Mouse (Mus musculus) heart, adult 11 months (tissue): ENCODE data around the gene Nhlrc2.
"Not testable (repeated sequence)": the region's sequence is repeated elsewhere in the genome, so short reads cannot be mapped to it uniquely, and the experiment has no call there.

ENCODE experiments used
- DNase-seq: peaks from one replicate; pipeline ENCODE4 v3.0.0; 2022

Nhlrc2 gene

DNA sequence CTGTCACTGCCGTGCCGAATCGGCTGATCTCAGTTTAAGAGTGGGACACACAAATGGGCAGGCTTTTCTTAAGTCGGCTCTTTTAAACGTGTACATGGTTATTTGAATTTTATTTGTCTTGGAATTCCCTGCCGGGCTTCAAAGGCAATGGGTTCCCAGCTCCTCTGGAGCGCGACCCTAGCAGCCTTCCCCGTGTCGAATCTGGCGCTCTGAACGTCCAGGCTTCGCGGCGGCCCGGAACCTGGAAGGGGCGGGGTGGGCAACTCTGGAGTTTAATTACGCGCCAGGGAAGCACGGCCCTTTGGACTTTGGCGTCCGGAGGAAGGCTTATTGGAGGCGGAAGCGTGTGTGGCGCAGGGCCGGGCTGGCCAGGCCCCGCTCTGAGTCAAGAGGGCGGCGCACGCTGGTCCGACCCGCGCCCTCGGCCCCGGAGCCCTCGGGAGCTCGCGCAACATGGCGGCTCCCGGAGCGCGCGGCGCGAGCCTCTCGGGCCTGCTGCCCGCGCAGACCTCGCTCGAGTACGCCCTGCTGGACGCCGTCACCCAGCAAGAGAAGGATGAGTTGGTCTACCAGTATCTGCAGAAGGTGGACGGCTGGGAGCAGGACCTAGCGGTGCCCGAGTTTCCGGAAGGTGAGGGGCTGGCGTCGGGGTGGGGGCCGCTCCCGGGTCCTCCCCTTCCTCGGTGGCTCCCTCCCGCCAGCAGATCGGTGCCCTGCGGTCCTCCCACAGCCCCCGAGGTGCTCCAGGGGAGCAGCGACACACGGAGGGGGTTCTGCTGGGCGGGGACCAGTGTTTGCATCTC lies at the start of gene Nhlrc2:
Gene Nhlrc2, plus strand, starts transcription at position 32 of the 803 bp plus-strand sequence.
- peak; percentile 99 for DNase-seq

DNA sequence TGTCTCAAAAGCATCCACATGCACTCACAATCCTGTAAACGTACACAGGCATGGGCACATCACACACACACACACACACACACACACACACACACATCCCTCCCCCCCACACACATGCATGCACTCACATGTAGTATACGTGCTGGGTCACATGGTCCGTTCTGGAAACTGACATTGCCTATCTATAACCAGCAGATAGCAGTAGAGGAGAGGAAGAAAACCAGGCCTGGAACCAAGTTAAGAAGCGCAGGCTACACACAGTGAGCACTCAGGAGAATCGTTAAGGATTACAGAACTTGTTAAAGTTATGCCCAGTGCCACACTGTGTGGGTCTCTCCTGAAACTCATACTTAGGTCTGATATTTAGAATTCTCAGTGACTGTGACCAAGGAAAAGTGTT lies 45.0 kb upstream of the Nhlrc2 start:
- DNase-seq: not testable (repeated sequence)

DNA sequence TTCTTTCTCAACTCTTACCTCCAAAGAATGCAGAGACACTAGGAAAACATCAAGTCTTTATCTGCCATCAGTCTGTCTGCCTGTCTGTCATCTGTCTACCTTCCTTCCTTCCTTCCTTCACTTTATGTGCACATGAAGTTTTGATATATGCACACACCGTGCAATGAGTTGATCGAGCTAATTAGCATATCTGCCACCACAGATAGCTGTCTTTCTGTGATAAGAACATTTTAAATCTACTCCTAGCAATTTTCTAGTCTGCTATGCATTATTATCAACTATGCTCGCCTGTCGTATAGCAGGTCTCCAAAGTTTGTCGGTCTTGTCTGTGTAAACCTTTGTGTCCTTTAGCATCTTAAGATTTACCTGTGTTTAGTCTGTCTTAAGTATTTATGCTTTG lies 44.5 kb upstream of the Nhlrc2 start:
- DNase-seq: not testable (repeated sequence)

DNA sequence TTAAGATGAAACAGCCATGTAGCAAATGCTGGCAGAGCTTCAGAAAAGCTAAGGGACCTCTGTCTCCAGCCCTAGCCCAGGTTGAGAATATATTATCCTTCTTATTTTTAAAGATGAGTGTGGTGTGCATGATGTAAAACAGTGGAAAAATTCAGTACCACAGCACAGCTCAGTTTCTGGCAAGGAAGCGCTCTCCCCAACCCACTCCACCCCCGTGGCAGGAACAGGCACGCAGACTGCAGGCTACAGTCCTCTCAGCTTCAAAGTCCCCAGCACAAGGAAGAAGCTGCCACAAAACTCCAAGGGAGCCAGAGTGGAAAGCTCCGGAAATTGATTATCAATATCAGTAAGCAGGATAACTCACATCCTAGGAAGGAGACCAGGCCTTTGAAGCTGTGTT lies 36.9 kb upstream of the Nhlrc2 start:
- DNase-seq: not testable (repeated sequence)

DNA sequence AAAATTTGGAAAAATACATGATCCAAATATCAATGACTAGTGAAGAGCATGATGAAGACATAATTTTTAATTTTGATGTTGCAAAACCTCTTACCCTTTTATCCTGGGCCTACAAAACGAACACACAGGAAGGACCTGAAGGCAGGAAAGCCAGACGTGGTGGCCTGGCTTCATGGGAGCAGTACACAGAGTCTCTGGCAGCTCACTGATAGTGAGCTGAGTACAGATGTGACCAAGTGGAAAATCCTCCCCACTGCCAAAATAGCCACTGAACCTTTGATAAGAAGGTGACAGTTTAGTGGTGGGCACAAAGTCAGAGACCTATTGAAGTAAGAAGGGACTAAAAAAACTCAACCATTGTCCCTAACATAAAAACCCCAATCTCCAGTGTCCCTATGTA lies 34.5 kb upstream of the Nhlrc2 start:
- not testable (repeated sequence) for DNase-seq

DNA sequence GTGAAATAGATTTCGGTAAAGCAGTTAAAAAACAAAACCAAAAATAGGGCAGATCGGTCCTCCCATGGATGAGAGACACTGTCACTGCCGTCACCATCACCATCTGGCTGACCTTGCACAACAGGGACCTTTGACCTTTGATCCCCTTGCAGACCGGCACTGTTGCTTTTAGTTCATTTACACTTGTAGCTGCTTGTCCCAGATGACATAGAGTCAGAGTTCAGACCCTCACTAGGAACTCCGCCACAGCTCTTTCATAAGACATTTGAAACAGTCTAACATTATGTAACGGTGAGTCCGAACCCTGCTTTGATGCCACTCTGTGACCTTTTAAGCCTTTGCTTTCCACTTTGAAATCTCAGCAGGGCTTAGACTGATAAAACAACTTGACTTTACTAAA lies 28.7 kb upstream of the Nhlrc2 start:
- DNase-seq: not testable (repeated sequence)

DNA sequence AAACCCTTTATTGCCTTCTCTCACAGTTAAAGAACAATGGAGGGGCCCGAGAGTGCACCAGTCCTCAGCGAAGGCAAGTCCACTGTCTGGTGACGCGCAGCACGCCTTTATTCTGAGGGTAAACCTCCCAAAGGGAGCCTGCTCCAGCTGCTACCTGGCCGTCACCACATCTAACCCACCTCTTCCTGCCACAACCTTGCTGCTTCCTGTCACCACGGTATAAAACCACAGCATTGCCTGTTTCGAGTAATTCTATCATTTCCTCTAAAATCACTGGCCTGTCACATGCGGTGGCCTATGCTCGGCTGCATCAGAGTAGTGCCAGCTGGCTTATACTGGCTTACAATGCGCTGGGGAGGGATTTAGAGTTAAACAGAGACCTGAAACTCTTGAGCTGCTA lies 17.5 kb upstream of the Nhlrc2 start:
- not testable (repeated sequence) for DNase-seq

DNA sequence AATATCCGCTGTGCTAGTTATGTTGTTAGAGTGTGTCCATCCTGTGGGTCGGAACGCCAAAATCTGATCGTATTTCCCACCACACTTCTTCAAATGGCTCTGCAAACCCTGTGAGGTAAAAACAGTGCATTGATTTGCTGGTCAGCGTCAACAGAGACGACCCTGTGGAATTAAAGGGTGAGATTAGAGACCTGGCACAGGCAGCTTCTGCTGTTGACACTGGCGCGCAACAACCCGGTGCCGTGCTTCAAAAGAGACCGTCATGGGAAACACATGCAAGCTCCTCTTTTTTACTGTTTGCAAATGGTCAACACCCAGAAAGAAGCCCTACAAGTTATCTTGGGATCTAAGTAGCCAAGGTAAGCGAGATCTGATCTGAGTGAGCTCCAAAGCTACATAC lies 16.8 kb upstream of the Nhlrc2 start:
- peak; percentile 70 for DNase-seq

DNA sequence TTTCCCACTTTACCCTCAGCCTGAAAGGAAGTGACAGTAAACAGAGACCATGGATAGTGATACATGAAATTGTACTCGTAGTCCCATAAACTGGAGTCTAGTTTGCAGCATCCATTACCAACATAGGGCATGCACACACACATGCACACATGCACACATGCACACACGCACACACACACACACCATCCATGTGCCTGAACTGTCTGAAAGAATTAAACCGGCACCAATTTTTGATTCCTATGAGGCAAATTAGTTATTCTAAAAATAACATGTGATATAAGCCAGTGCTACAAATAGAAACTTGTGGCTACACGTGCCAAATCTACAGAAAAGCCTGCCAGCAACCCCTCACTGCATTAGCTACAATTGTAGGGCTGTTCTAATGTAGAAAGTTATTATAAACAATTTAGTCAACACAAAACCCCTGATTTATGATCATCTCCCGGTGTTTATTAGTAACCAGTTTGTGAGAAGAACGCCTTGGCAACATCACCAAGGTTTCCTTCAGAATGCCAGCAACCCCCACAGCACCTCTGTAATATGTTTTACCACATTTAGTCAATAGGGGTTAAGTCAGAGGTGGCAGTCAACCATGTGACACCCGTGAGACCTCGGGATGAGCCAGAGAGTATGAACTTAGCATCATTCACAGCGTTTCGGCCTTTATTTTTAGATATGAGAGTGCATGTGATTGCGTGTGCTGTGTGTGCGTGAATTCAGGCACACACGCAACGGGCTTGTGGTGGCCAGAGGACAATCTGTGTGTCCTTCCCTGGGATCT lies 14.6 kb upstream of the Nhlrc2 start:
- peak; percentile 91 for DNase-seq

DNA sequence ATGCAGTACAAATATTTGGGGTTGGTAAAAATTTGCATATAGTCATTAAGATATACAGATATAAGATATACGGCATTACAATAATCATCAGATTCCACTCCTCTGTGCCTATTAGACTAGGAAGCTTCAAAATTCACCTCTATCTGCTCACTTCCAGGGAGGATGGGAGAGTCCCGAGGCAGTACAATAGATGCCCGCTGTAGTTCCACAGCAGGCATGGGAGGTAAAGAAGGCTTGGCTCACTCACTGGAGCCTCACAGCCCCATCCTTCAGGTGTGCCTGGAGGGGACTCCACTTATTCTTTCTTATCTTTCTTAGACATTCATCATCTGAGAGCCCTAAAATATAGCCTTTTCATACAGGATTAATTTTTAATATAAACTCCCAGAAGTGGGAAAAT lies 13.7 kb upstream of the Nhlrc2 start:
- DNase-seq: peak; percentile 61

DNA sequence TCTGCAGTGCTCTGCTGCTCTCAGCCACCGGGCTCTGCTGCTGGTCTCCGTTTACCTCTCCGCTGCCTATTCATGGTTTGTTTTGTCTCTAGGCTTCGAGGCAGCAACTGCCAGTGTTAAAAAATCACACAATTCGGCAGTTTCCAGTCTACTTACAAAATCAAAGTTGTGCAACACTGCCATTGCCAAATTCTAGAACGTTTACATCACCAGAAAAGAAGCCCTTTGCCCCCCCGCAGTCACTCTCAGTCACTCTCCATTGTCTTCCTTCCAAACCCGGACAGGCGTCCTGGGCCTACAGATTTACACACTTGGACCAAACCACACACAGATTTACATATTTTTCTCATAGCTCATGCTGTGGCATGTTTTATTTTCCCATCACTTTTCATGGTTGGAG lies 13.0 kb upstream of the Nhlrc2 start:
- DNase-seq: peak; percentile 94

DNA sequence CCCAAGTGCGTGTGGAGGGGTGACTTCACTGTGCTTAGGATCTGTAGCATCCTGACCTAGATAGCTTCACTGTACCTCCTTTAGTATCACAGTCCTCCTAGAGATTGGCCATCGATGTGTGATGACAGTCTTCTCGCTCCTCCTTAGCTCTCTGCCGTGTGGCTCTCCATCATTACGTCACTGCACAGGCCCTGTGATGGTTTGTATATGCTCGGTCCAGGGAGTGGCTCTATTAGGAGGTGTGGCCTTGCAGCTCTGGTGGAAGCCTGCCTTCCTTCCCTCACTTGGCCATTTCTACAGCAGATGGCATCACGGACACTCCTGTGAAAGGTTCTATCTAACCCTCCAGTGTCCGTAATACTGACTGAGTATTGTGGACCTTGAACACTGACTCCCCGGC lies 12.3 kb upstream of the Nhlrc2 start:
- peak; percentile 68 for DNase-seq

DNA sequence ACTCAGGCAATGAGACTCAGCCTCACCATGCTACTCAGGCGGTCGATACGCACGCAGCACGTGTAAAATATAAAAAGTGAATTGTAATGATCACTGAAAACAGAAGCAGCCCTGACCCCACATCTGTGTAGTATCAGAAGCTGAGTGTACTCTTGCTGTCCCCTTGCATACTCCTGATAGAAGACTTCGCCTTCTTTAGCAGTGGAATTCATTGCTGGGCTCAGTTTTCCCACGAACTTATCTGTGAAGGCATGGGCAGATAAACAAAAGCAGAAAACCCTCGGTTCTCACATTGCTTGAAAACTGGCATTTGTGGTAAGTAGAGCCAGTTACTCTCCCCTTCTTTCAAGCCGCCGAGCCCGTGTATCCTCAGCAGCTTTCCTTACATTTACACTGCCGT lies 4.7 kb upstream of the Nhlrc2 start:
- peak; percentile 52 for DNase-seq

DNA sequence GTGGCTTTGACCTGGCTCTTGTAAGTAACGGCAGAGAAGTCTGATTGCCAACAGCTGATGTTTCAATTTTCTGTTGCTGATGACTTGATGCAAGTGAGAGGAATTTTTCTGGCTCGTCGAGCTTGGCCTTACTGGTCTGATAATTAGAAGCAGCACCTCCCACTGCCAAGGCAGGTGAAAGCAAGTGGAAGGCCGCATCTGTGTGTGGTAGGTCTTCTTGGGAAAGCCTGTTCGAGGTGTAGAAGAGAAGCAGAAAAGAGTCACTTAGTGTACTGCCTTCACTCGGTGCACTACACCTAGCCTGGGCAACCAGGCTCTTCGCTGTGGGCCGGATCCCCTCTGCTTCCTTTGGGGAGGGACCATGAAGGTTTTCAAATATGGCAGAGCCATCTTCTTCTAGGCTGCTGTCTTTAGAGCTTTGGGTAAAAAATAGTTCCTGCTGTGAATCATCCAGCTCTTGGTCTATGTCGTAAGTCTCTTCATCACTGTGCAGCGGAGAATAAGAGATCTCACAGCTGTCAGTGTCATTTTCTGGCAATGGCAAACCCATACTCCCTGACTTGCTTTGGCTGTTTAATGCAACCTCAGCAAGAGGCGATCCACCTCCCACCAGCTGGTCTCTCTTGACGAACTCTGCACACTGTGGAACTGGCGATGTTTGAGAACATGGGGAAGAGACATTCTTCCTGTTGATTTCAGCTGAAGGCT lies 3.2 kb upstream of the Nhlrc2 start:
- DNase-seq: peak; percentile 96

DNA sequence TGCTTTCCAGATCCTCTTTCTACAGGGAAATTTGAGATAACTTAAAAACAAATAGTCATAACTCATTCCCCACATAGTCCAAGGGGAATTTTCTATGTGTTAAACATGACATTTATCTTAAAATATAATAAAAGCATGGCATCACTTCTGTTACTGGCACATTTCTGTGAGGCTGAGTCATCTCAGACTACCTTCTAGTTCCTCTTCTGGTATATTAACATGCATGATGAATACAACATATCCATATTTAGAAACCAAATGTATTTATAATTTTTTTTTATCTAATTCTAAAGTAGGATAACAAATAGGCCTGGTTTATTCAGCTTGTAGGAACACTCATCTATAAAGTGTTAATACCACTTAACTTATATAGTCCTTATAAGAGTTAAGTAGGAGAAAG lies 2.0 kb upstream of the Nhlrc2 start:
- no peak for DNase-seq

DNA sequence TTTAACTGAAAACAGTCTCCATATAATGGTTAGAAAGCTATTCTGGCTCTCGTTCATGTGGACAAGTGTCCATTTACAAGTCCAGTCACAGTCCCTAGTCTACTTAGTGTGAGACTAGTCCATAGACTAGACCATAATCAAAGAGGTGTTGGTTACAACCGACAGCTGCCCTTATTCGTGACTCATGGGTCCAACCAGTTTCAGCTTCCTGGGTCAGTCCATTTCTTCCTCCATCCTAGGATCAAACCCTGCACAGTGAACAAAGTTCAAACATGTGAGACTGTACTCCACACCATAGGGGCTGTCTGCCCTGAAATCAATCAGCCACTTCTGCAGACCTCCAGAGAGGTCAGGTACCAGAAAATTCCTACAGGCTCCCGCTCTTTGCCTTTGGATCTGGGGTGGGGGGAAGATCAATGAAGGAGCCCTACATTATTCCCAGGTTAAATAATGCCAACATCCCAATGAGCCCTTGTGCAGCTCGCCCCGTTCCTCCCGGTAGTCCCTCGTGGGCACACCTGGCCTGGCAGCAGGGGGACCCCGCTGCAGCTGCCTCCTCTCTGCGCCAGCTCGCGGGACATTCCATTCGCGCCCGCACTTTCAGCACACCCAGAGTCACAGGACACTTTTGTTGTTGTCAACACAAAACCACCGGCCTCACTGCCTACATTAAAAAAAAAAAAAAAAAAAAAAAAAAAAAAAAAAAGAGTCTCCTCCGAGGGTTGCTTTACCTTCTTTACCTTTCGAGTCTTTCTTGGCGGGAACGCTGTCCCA lies 418 bp upstream of the Nhlrc2 start, which contains the start of gene Dclre1a:
Gene Dclre1a, minus strand, starts transcription at position 767 of the 774 bp plus-strand sequence.
- peak; percentile 97 for DNase-seq

DNA sequence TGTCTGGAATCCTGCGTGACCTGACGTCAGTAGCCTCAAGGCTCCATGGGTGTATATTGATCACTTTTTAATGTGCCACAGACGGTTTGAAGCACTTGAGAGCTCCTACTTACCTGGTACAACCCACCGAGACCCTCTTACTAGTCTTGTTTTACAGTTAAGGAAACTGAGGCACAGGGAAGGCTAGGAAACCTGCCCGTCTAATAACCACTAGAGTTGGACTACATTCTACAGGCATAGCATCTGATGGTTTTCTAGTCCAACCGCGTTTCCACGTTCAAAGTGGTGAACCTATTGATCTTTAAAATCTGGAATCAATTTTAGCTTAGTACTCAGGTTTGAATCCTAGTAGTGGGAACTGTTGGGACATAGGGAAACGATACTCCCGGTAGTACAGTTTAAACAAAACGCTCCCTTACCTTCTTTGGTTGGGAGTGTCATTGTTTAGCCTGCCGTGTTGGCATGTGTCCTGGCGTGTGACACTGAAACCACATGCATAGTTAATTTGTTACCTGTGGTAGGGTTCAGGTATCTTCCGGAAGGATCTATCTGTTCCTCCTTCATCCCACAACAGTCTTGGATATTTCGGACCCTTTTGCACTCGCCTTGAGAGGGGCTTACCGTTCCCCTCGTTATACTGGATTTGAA lies 1.1 kb downstream of the Nhlrc2 start:
- peak; percentile 82 for DNase-seq

DNA sequence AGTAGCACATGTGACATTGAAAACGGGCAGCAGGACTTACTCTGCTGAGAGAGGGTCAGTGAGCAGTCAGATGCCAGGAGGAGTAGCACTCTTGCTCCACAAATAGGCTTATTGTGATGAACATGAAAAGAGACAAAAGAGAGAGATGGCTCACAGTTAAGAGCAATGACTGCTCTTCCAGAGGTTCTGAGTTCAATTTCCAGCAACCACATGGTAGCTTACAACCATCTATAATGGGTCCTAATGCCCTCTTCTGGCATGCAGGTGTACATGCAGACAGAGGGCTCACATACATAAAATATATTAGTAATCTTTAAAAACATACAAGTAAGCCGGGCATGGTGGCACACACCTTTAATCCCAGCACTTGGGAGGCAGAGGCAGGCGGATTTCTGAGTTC lies 5.1 kb downstream of the Nhlrc2 start:
- DNase-seq: peak; percentile 54

DNA sequence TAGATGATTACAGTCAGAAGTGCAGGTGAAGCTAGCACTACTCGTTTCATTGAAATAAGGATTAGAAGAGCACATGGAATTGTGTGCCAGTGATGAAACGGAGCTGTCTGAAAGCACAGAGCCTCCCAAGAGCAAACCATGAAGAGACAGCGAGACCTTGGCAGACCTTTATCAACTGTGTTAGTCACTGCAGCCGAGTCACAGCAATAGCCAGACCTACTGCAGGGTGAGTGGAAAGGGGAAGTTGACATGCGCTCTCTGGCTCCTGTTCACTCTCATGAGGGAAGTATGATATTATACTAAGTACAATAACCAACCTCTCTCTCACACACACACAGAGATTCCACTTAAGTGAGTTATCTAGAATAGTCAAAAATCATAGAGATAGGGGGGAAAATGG lies 7.9 kb downstream of the Nhlrc2 start:
- DNase-seq: peak; percentile 97

DNA sequence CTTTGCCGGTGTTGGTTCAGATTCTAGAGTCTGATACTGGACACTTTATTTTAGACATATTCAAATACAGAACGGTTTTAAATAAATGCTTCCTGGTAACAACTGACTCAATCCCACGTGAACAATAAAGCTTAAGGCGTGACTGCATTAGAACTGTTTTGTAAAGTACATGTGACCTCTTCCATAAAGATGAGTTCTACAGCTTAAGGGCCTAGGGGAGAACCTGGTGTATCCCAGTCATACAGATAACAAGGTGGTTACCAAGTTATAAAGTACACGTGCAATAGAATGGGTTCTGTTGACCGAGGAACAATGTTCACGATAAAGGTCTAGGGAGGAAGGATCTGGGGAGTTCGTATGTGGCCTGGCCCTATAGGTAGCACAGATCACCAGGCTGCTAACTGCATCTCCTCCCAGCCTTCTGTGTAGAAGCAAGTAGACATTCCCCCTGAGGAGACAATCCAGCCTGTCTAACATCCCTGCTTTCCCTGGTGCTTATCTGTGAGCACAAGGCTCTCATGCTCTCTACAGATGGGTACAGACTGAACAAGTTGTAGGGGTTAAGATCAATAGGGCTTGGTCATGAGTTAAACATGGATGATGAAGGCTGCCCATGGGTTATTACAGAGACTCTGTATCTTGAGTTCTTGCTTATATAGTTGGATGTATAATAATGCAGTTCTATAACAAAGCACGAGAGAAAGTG lies 14.5 kb downstream of the Nhlrc2 start:
- DNase-seq: no peak

DNA sequence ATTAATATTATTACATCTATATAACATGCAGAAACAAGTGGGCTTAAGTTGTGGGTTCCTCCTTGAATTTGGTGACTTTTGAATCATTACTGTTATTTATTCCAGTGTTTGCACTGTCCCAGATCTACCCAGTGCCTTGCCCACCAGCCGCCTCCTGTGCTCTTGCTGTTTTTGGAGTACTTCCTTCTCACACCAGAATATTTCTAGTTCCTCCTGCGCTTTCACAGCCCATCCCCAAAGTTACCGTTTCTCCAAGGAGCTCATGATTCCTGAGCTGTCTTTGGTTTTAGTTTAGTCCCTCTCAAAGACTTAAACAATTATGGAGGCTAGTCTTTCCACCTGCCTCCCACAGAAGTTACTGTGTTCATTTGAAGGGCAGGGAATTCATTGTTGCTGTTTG lies 15.4 kb downstream of the Nhlrc2 start:
- DNase-seq: no peak
